Mouse (Mus musculus): Measurements from ENCODE around the gene Uggt1.

GRCm38 (mm10) chr1:36240176-36240575, 4.3 kb downstream of the Uggt1 start:
- no peak for TF ChIP-seq CTCF (IDR thresholded peaks at IDR 0.05; ENCODE audit: low read depth)
- no peak for TF ChIP-seq EP300 (IDR thresholded peaks at IDR 0.05; ENCODE audit: low read depth)

Data from heart, postnatal 0 days (tissue).